Mouse (Mus musculus): ENCODE data around the gene Olfr323. TPM values are rescaled to one million over a fixed set of nuclear protein-coding genes. Genes with fewer than 3 reads are reported as not detected.

Olfr323 gene
- not detected in 2 replicates for polyA plus RNA-seq (2015; fragmentation: Nextera tagmentation; extraction: Ambion mirVana)

DNA sequence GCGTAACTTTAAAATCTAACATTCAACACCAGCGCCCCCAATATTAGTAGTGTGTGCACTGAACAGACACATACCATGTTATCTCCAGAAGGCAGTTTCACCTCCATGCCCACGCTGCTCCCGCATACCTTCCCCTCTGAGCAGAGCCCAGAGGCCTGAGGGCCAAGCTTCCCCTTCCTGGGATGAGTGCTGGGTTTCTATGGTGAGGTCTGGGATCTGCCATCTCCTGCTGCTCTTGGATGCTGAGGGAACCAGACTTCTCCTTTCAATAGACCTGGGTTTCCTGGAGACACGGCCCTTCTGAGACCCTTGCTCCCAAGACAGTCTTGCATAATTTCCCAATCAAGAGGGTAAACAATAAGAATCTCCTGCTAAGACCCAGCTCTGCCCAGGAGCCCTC lies at the start of gene Olfr323:
Olfr323 (minus strand) TSS at position 101 of the 400 bp plus-strand sequence.
- Histone ChIP-seq H3K27ac (ENCODE audit: low read depth) (no peak within 1 kb of the TSS), H3K4me1 (ENCODE audit: insufficient read depth) (no peaks in the 10 kb centered on the region), H3K27me3 (ENCODE audit: insufficient read depth, low read length) (no peaks in the 10 kb centered on the region), H3K36me3 (replicated peaks; ENCODE audit: insufficient read depth, low read length) (no peaks in the 10 kb centered on the region), H3K9me3 (ENCODE audit: low read length) (no peaks in the 10 kb centered on the region), H3K4me2 (ENCODE audit: low read depth, low read length) (no peak within 1 kb of the TSS), H3K9ac (replicated peaks) (no peak within 1 kb of the TSS), H3K4me3 (ENCODE audit: low read depth, low read length) (no peak within 1 kb of the TSS)
- WGBS (ENCODE audit: insufficient replicate concordance) = 64% methylated on average over 5 of the region's 5 CpGs
- no peak for TF ChIP-seq EP300 (IDR thresholded peaks at IDR 0.05; ENCODE audit: low read depth)
- no peak for ATAC-seq
- DNase-seq = no peak

GRCm38 (mm10) chr11:58671825-58672224 lies 41.5 kb upstream of the Olfr323 start:
- no peak for DNase-seq
- H3K9ac ChIP-seq (replicated peaks) = no peak overlapping the region

GRCm38 (mm10) chr11:58669252-58669651 lies 39.0 kb upstream of the Olfr323 start:
- no peaks in the 10 kb centered on the region for H3K9me3 ChIP-seq (ENCODE audit: low read length)
- H3K4me1 ChIP-seq (ENCODE audit: insufficient read depth) = no peaks in the 10 kb centered on the region
- H3K27ac ChIP-seq (ENCODE audit: low read depth) = no peak overlapping the region
- H3K27me3 ChIP-seq (ENCODE audit: insufficient read depth, low read length) = no peaks in the 10 kb centered on the region
- DNase-seq (no peak), ATAC-seq (no peak)
- no peak overlapping the region for H3K9ac ChIP-seq (replicated peaks)
- TF ChIP-seq CTCF (IDR thresholded peaks at IDR 0.05; ENCODE audit: low read depth) (peak; percentile 15; the same call in 1 of the 2 replicates), EP300 (IDR thresholded peaks at IDR 0.05; ENCODE audit: low read depth) (no peak)
- H3K4me2 ChIP-seq (ENCODE audit: low read depth, low read length) = no peak overlapping the region
- no peaks in the 10 kb centered on the region for H3K36me3 ChIP-seq (replicated peaks; ENCODE audit: insufficient read depth, low read length)
- H3K4me3 ChIP-seq (ENCODE audit: low read depth, low read length) = no peak overlapping the region

More at GRCm38 (mm10) chr11:58671825-58672224, 41.5 kb upstream of the Olfr323 start:
- H3K27me3 ChIP-seq (ENCODE audit: insufficient read depth, low read length) = no peaks in the 10 kb centered on the region
- H3K27ac ChIP-seq (ENCODE audit: low read depth) = no peak overlapping the region
- TF ChIP-seq CTCF (IDR thresholded peaks at IDR 0.05; ENCODE audit: low read depth) = peak; percentile 23
- no peak for TF ChIP-seq EP300 (IDR thresholded peaks at IDR 0.05; ENCODE audit: low read depth)
- no peak overlapping the region for H3K4me3 ChIP-seq (ENCODE audit: low read depth, low read length)
- no peaks in the 10 kb centered on the region for H3K9me3 ChIP-seq (ENCODE audit: low read length)
- no peak for ATAC-seq
- 45% methylated on average over 4 of the region's 4 CpGs for WGBS (ENCODE audit: insufficient replicate concordance)
- H3K36me3 ChIP-seq (replicated peaks; ENCODE audit: insufficient read depth, low read length) = no peaks in the 10 kb centered on the region
- no peaks in the 10 kb centered on the region for H3K4me1 ChIP-seq (ENCODE audit: insufficient read depth)
- H3K4me2 ChIP-seq (ENCODE audit: low read depth, low read length) = no peak overlapping the region

DNA sequence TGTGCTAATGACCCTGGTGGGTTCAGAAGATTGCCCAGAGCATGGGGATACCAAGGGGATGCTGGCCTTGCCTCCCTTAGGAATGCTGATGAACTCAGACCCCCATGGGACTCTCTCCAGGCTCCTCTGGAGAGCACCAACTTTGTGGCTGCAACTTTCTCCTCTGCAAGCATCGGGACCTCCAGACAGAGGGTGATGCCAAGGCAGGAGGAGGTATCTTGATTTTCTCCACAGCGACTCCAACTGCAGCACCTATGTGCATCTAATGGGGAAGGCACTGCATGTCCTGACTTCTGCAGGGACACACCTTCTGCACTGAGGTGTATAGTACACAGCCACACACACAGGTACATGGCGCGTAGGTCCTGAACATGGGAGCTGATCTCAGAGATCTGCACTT lies 28.3 kb upstream of the Olfr323 start, which contains the start of gene Olfr322:
Olfr322 (plus strand) TSS at position 187 of the 400 bp plus-strand sequence.
- H3K4me3 ChIP-seq (ENCODE audit: low read depth, low read length) = no peak within 1 kb of the TSS
- ATAC-seq (no peak), DNase-seq (no peak)
- 76% methylated on average over 4 of the region's 4 CpGs for WGBS (ENCODE audit: insufficient replicate concordance)
- TF ChIP-seq EP300 (IDR thresholded peaks at IDR 0.05; ENCODE audit: low read depth) (no peak), CTCF (IDR thresholded peaks at IDR 0.05; ENCODE audit: low read depth) (no peak)
- H3K9ac ChIP-seq (replicated peaks) = no peak within 1 kb of the TSS
- no peaks in the 10 kb centered on the region for H3K36me3 ChIP-seq (replicated peaks; ENCODE audit: insufficient read depth, low read length)
- H3K27ac ChIP-seq (ENCODE audit: low read depth) = no peak within 1 kb of the TSS
- no peaks in the 10 kb centered on the region for H3K9me3 ChIP-seq (ENCODE audit: low read length)
- H3K27me3 ChIP-seq (ENCODE audit: insufficient read depth, low read length) = no peaks in the 10 kb centered on the region
- no peaks in the 10 kb centered on the region for H3K4me1 ChIP-seq (ENCODE audit: insufficient read depth)
- no peak within 1 kb of the TSS for H3K4me2 ChIP-seq (ENCODE audit: low read depth, low read length)

DNA sequence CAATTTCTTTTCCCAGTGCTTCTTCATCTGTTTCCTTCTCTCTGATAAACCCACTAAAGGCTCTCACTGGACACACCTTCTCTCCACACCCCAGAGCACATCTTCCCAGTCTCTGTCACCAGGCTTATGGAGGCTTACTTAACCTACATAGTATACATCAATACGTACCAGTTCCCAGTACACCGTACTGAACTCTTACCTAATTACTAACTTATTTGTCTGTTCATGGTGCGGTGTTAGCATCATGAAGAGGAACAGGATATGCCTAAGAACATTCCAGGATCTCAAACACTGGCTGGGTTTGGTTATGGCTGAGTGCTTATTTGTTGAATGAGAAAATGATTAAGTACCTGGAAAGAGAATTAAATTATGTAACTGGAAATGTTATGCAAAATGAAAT lies 24.9 kb upstream of the Olfr323 start:
- peaks cover 4% of the 10 kb centered on the region; the same call in 1 of the 2 replicates for H3K36me3 ChIP-seq (replicated peaks; ENCODE audit: insufficient read depth, low read length)
- 89% methylated on average over 3 of the region's 3 CpGs for WGBS (ENCODE audit: insufficient replicate concordance)
- no peak for TF ChIP-seq EP300 (IDR thresholded peaks at IDR 0.05; ENCODE audit: low read depth)
- no peak for TF ChIP-seq CTCF (IDR thresholded peaks at IDR 0.05; ENCODE audit: low read depth)
- ATAC-seq (no peak), DNase-seq (no peak)
- no peak overlapping the region for H3K9ac ChIP-seq (replicated peaks)
- no peaks in the 10 kb centered on the region for H3K4me1 ChIP-seq (ENCODE audit: insufficient read depth)
- no peak overlapping the region for H3K4me2 ChIP-seq (ENCODE audit: low read depth, low read length)
- no peak overlapping the region for H3K27ac ChIP-seq (ENCODE audit: low read depth)
- no peaks in the 10 kb centered on the region for H3K9me3 ChIP-seq (ENCODE audit: low read length)
- no peak overlapping the region for H3K4me3 ChIP-seq (ENCODE audit: low read depth, low read length)
- H3K27me3 ChIP-seq (ENCODE audit: insufficient read depth, low read length) = no peaks in the 10 kb centered on the region

DNA sequence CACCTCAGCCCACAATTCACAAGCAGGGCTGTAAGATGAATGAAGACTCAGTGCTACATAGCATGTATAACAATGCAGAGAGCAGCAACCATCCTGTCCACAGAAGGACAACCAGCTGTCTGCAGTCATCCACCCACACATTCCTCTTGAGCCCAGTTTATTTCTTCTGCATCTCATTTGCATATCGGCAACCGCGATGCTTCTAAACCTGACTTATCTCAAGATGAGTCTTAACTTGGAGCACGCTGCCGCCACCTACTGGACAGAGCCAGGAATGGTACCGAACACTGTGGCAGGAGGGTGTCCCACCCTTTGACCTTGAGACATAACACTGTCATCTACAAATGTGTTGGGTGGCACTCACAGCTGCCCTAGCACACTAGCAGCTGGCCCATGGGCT lies 13.0 kb upstream of the Olfr323 start:
- H3K36me3 ChIP-seq (replicated peaks; ENCODE audit: insufficient read depth, low read length) = peaks cover 22% of the 10 kb centered on the region
- no peak overlapping the region for H3K9ac ChIP-seq (replicated peaks)
- H3K27ac ChIP-seq (ENCODE audit: low read depth) = peak overlapping the region; percentile 99
- peak; percentile 95 for TF ChIP-seq CTCF (IDR thresholded peaks at IDR 0.05; ENCODE audit: low read depth)
- TF ChIP-seq EP300 (IDR thresholded peaks at IDR 0.05; ENCODE audit: low read depth) = 0 out of 2 replicates have a peak, but pooled peaks have one; percentile 25
- 34% methylated on average over 6 of the region's 6 CpGs for WGBS (ENCODE audit: insufficient replicate concordance)
- H3K27me3 ChIP-seq (ENCODE audit: insufficient read depth, low read length) = peaks cover 7% of the 10 kb centered on the region
- H3K4me3 ChIP-seq (ENCODE audit: low read depth, low read length) = peak overlapping the region; percentile 68; the same call in 1 of the 2 replicates
- peak overlapping the region; percentile 70 for H3K4me2 ChIP-seq (ENCODE audit: low read depth, low read length)
- ATAC-seq (no peak), DNase-seq (peak; percentile 85)
- no peaks in the 10 kb centered on the region for H3K9me3 ChIP-seq (ENCODE audit: low read length)
- H3K4me1 ChIP-seq (ENCODE audit: insufficient read depth) = 0 out of 2 replicates have a peak, but pooled peaks cover 2% of the 10 kb centered on the region

Measured in liver, postnatal 0 days (tissue).